8 mouse cellular contexts compared by ENCODE assay signal in the genomic region with DNA sequence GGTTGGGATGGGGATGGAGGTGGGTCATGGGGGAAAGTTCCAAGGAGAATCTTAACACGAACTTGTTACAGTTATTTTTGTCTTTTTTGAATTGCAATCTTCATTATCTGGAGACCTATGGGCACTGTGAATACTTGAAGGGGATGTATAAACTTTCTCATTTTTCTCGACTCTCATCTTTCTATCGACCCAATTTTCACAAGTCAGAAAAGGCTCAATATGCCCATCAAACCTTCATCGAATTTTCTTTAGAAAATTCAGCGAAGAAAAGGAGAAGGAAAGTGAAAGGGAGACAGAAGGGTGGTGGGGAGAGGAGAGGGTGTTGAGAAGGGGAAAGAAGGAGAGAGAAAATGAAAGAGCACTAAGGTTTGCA.
DNase-seq lines count a peak whose midpoint lies in the region; ATAC-seq and TF ChIP-seq lines count a peak whose summit lies in the region.
"Not testable (repeated sequence)": the region's sequence is repeated elsewhere in the genome, so short reads cannot be mapped to it uniquely, and the experiment has no call there.

No protein-coding gene starts in this region.

- not testable (repeated sequence) for H3K4me1 ChIP-seq in embryonic facial prominence, embryonic 15.5 days; hindbrain, embryonic 13.5 days (replicated peaks); intestine, postnatal 0 days (replicated peaks; ENCODE audit: control insufficient read depth, insufficient read depth, low read length); midbrain, embryonic 13.5 days (replicated peaks); neural tube, embryonic 15.5 days
- peaks cover 11% of the 10 kb centered on the region for H3K4me1 ChIP-seq in limb, embryonic 13.5 days

- H3K4me2 ChIP-seq in embryonic facial prominence, embryonic 15.5 days (replicated peaks) = peak overlapping the region; percentile 72; the same call in 1 of the 2 replicates
- H3K4me2 ChIP-seq in hindbrain, embryonic 13.5 days = 0 out of 2 replicates have a peak overlapping the region, but pooled peaks have one; percentile 19
- peak overlapping the region; percentile 72 for H3K4me2 ChIP-seq in intestine, postnatal 0 days (replicated peaks; ENCODE audit: low read depth)
- peak overlapping the region; percentile 75 for H3K4me2 ChIP-seq in limb, embryonic 13.5 days (replicated peaks)
- peak overlapping the region; percentile 82; the same call in 1 of the 2 replicates for H3K4me2 ChIP-seq in midbrain, embryonic 13.5 days (replicated peaks)
- H3K4me2 ChIP-seq in neural tube, embryonic 15.5 days = peak overlapping the region; percentile 80; the same call in 1 of the 2 replicates

- peak overlapping the region; percentile 53 for H3K4me3 ChIP-seq in C2C12 (ENCODE audit: insufficient read depth, poor library complexity, severe bottlenecking)
- H3K4me3 ChIP-seq in embryonic facial prominence, embryonic 15.5 days (replicated peaks) = peak overlapping the region; percentile 58
- H3K4me3 ChIP-seq in gastrocnemius, adult 2 months = peak overlapping the region; percentile 74
- peak overlapping the region; percentile 56; the same call in 1 of the 2 replicates for H3K4me3 ChIP-seq in hindbrain, embryonic 13.5 days
- peak overlapping the region; percentile 49 for H3K4me3 ChIP-seq in intestine, postnatal 0 days (ENCODE audit: low read depth, low read length)
- H3K4me3 ChIP-seq in limb, embryonic 13.5 days = peak overlapping the region; percentile 64
- 0 out of 2 replicates have a peak overlapping the region, but pooled peaks have one; percentile 58 for H3K4me3 ChIP-seq in midbrain, embryonic 13.5 days (replicated peaks)
- H3K4me3 ChIP-seq in neural tube, embryonic 15.5 days (replicated peaks) = peak overlapping the region; percentile 61

- H3K9ac ChIP-seq in embryonic facial prominence, embryonic 15.5 days; hindbrain, embryonic 13.5 days; intestine, postnatal 0 days (ENCODE audit: low read depth, low read length); limb, embryonic 13.5 days; midbrain, embryonic 13.5 days (replicated peaks); neural tube, embryonic 15.5 days (replicated peaks): not testable (repeated sequence)

- not testable (repeated sequence) for H3K27me3 ChIP-seq in C2C12 (ENCODE audit: control insufficient read depth, insufficient read depth, insufficient read length); embryonic facial prominence, embryonic 15.5 days; hindbrain, embryonic 13.5 days; intestine, postnatal 0 days (replicated peaks; ENCODE audit: control insufficient read depth, insufficient read depth, low read length); limb, embryonic 13.5 days; midbrain, embryonic 13.5 days; neural tube, embryonic 15.5 days (replicated peaks)

- not testable (repeated sequence) for H3K36me3 ChIP-seq in C2C12 (ENCODE audit: control insufficient read depth, insufficient read depth); embryonic facial prominence, embryonic 15.5 days; hindbrain, embryonic 13.5 days; intestine, postnatal 0 days (ENCODE audit: control insufficient read depth, insufficient read depth); limb, embryonic 13.5 days; midbrain, embryonic 13.5 days; neural tube, embryonic 15.5 days

- H3K79me2 ChIP-seq in C2C12 (ENCODE audit: control insufficient read depth, insufficient read depth) = not testable (repeated sequence)

- not testable (repeated sequence) for H3K27ac ChIP-seq in embryonic facial prominence, embryonic 15.5 days (replicated peaks); gastrocnemius, adult 2 months; hindbrain, embryonic 13.5 days; intestine, postnatal 0 days (ENCODE audit: low read depth, low read length); limb, embryonic 13.5 days; midbrain, embryonic 13.5 days; neural tube, embryonic 15.5 days (replicated peaks)

- intact Hi-C loops in gastrocnemius, adult 2 months (cut with DNase I) = not testable (repeated sequence)

- not testable (repeated sequence) for ATAC-seq in embryonic facial prominence, embryonic 15.5 days (ENCODE audit: insufficient number of reproducible peaks, low FRiP score, low TSS enrichment, low read depth); hindbrain, embryonic 13.5 days (ENCODE audit: low FRiP score); intestine, postnatal 0 days; limb, embryonic 13.5 days (ENCODE audit: low FRiP score, low read depth); midbrain, embryonic 13.5 days; neural tube, embryonic 15.5 days (ENCODE audit: low FRiP score)

- not testable (repeated sequence) for DNase-seq in gastrocnemius, adult 2 months

- H3ac ChIP-seq in C2C12 (ENCODE audit: control insufficient read depth, insufficient read length, low read depth) = not testable (repeated sequence)

- not testable (repeated sequence) for TF ChIP-seq CTCF in C2C12 (IDR thresholded peaks at IDR 0.05; ENCODE audit: control insufficient read depth, insufficient read depth, insufficient read length); gastrocnemius, adult 2 months (IDR thresholded peaks at IDR 0.05); intestine, postnatal 0 days (IDR thresholded peaks at IDR 0.05; ENCODE audit: low read depth)

- WGBS in embryonic facial prominence, embryonic 15.5 days = 24% methylated on average over 5 of the region's 5 CpGs
- WGBS in hindbrain, embryonic 13.5 days = 29% methylated on average over 5 of the region's 5 CpGs
- WGBS in intestine, postnatal 0 days = 19% methylated on average over 5 of the region's 5 CpGs
- 32% methylated on average over 5 of the region's 5 CpGs for WGBS in limb, embryonic 13.5 days
- WGBS in midbrain, embryonic 13.5 days = 27% methylated on average over 5 of the region's 5 CpGs
- WGBS in neural tube, embryonic 15.5 days = 27% methylated on average over 5 of the region's 5 CpGs

- H3K79me3 ChIP-seq in C2C12 (ENCODE audit: low read depth) = not testable (repeated sequence)

- H3K9me3 ChIP-seq in embryonic facial prominence, embryonic 15.5 days (replicated peaks); hindbrain, embryonic 13.5 days; intestine, postnatal 0 days (ENCODE audit: control insufficient read depth); limb, embryonic 13.5 days; midbrain, embryonic 13.5 days; neural tube, embryonic 15.5 days (replicated peaks): not testable (repeated sequence)

Comparison
In these comparisons a context has a peak if more than half of its experiments do, and no peak if none do; other contexts are left out.
1. H3K4me2 ChIP-seq: peak in every context shown above with its lines; median percentile 82 in midbrain, embryonic 13.5 days; 80 in neural tube, embryonic 15.5 days; 75 in limb, embryonic 13.5 days; 72 in embryonic facial prominence, embryonic 15.5 days; 72 in intestine, postnatal 0 days; 19 in hindbrain, embryonic 13.5 days.